Mouse (Mus musculus) lung, embryonic 16.5 days (tissue): ENCODE measurements around the gene Alk. TPM values are rescaled to one million over a fixed set of nuclear protein-coding genes. Genes with fewer than 3 reads are reported as not detected.

Experiments
- ATAC-seq: fragments of 200-750 bp; cut with Nextera tagmentation; 2 replicates; pipeline ENCODE4 v1.8.0; 2017; ENCODE audit warnings: low read depth, mild to moderate bottlenecking, moderate library complexity
- H3K27ac ChIP-seq: fragments of 300-500 bp; sonication (generic); 2 replicates; pipeline ENCODE4 v1.5.1; 2014; ENCODE audit warnings: mild to moderate bottlenecking, control low read depth, low read length
- H3K27me3 ChIP-seq: fragments of 300-500 bp; sonication (generic); 2 replicates; pipeline ENCODE4 v1.6.1; 2014; ENCODE audit warnings: low read depth, low read length, mixed read lengths; ENCODE audit not compliant: control insufficient read depth, insufficient read depth
- H3K36me3 ChIP-seq: fragments of 300-500 bp; sonication (generic); 2 replicates; pipeline ENCODE4 v1.6.1; 2014; ENCODE audit warnings: low read length; ENCODE audit not compliant: control insufficient read depth, insufficient read depth
- H3K4me1 ChIP-seq: fragments of 300-500 bp; sonication (generic); replicated peaks from 2 replicates; pipeline ENCODE4 v1.6.1; 2014; ENCODE audit warnings: low read length, mixed read lengths; ENCODE audit not compliant: control insufficient read depth, insufficient read depth
- H3K4me2 ChIP-seq: fragments of 300-500 bp; sonication (generic); 2 replicates; pipeline ENCODE4 v1.6.1; 2014; ENCODE audit warnings: low read depth, low read length, control low read depth
- H3K4me3 ChIP-seq: fragments of 300-500 bp; sonication (generic); 2 replicates; pipeline ENCODE4 v1.5.1; 2014; ENCODE audit warnings: mild to moderate bottlenecking, low read length, control low read depth
- H3K9ac ChIP-seq: fragments of 300-500 bp; sonication (generic); 2 replicates; pipeline ENCODE4 v1.6.1; 2014; ENCODE audit warnings: low read length, control low read depth
- H3K9me3 ChIP-seq: fragments of 300-500 bp; sonication (generic); 2 replicates; pipeline ENCODE4 v1.6.1; 2016; ENCODE audit warnings: low read length; ENCODE audit not compliant: control insufficient read depth
- WGBS: fragments of 180-500 bp; shearing (Covaris S2); extraction: QIAGEN DNeasy Blood & Tissue Kit; methylation state at CpG from one replicate; pipeline ENCODE4 v1.1.7; 2014; 5-methylcytosine and 5-hydroxymethylcytosine counted together
- polyA plus RNA-seq: library from polyadenylated mRNA; unstranded; fragments of >200 nt; fragmentation: Nextera tagmentation; extraction: Ambion mirVana; gene quantifications from 2 replicates; pipeline ENCODE4 v1.2.1, GENCODE M21; 2015

Gene Alk
- polyA plus RNA-seq, 1 experiment from 2014 or later = not detected

DNA sequence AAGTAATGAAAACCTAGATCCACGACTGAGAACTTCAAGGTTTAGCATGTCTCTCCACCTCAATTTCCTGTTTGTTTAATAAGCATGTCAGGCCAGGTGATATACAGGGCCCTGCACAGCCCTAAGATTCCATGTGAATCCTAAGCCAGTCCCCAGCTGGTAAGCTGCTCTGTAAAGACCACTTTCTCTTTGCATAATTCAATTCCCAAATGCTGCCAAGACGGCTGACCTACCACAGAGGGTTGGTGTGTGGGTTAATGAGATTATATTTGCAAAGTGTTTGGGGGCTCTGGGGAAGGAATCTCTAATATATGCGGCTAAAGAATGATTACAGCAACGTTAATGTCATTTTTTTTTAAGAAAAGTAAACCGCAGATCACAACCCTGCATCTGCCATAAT is 130.3 kb downstream of the Alk start:
- 62% methylated on average over 5 of the region's 5 CpGs for WGBS
- no peaks in the 10 kb centered on the region for H3K27me3 ChIP-seq
- no peak overlapping the region for H3K9ac ChIP-seq
- H3K4me2 ChIP-seq = no peak overlapping the region
- H3K36me3 ChIP-seq = no peaks in the 10 kb centered on the region
- H3K4me3 ChIP-seq = no peak overlapping the region
- ATAC-seq = no peak
- no peaks in the 10 kb centered on the region for H3K4me1 ChIP-seq
- H3K9me3 ChIP-seq = no peaks in the 10 kb centered on the region
- H3K27ac ChIP-seq = no peak overlapping the region

- no peak for ATAC-seq
- Histone ChIP-seq H3K4me1 (no peaks in the 10 kb centered on the region), H3K4me2 (no peak overlapping the region), H3K27me3 (no peaks in the 10 kb centered on the region), H3K9ac (no peak overlapping the region), H3K4me3 (no peak overlapping the region), H3K9me3 (no peaks in the 10 kb centered on the region), H3K27ac (no peak overlapping the region), H3K36me3 (no peaks in the 10 kb centered on the region)
- 71% methylated on average over 4 of the region's 4 CpGs for WGBS
Observed at GRCm38 (mm10) chr17:72448477-72448876, 155.9 kb downstream of the Alk start.

- no peak for ATAC-seq
- no peak overlapping the region for H3K27ac ChIP-seq
- H3K4me1 ChIP-seq = no peaks in the 10 kb centered on the region
- no peak overlapping the region for H3K9ac ChIP-seq
- H3K4me2 ChIP-seq = no peak overlapping the region
- H3K27me3 ChIP-seq = no peaks in the 10 kb centered on the region
- H3K9me3 ChIP-seq = no peaks in the 10 kb centered on the region
- H3K36me3 ChIP-seq = no peaks in the 10 kb centered on the region
- no peak overlapping the region for H3K4me3 ChIP-seq
- WGBS = 46% methylated on average over 3 of the region's 3 CpGs
Observed at GRCm38 (mm10) chr17:72445204-72446177, 158.9 kb downstream of the Alk start.

GRCm38 (mm10) chr17:72417451-72417850 is 187.0 kb downstream of the Alk start:
- Histone ChIP-seq H3K27me3 (no peaks in the 10 kb centered on the region), H3K4me1 (no peaks in the 10 kb centered on the region), H3K9me3 (no peaks in the 10 kb centered on the region), H3K4me2 (no peak overlapping the region), H3K27ac (no peak overlapping the region), H3K9ac (no peak overlapping the region), H3K36me3 (no peaks in the 10 kb centered on the region), H3K4me3 (no peak overlapping the region)
- 68% methylated on average over 4 of the region's 4 CpGs for WGBS
- no peak for ATAC-seq

DNA sequence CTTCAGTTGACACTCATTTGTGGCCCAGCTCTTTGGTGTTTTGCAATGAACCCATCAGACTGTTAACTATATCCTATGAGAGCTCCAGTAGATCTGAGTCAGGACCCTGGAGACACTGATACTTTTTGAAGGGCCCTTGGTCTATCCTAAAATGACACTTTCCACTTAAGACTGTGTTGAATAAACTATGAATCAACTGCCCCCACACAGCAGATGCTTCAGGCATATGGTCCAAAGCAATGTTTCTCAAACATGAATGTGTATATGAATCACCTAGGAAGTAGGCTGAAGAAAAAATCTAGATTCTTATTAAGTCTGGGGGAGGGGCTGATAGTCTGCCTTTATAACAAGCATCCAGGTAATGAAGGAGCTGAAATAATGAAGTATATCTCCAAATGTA is 189.8 kb downstream of the Alk start:
- no peak for ATAC-seq
- no peaks in the 10 kb centered on the region for H3K27me3 ChIP-seq

GRCm38 (mm10) chr17:72404813-72405212 is 199.6 kb downstream of the Alk start:
- Histone ChIP-seq H3K4me3 (no peak overlapping the region), H3K9me3 (no peaks in the 10 kb centered on the region), H3K36me3 (no peaks in the 10 kb centered on the region), H3K4me1 (no peaks in the 10 kb centered on the region), H3K27ac (no peak overlapping the region), H3K27me3 (no peaks in the 10 kb centered on the region), H3K9ac (no peak overlapping the region), H3K4me2 (no peak overlapping the region)
- ATAC-seq = peak; percentile 74
- 54% methylated on average over 2 of the region's 2 CpGs for WGBS

More for the DNA sequence above, 189.8 kb downstream of the Alk start:
- Histone ChIP-seq H3K27ac (no peak overlapping the region), H3K9me3 (no peaks in the 10 kb centered on the region), H3K4me2 (no peak overlapping the region), H3K36me3 (no peaks in the 10 kb centered on the region), H3K4me1 (no peaks in the 10 kb centered on the region), H3K4me3 (no peak overlapping the region), H3K9ac (no peak overlapping the region)

DNA sequence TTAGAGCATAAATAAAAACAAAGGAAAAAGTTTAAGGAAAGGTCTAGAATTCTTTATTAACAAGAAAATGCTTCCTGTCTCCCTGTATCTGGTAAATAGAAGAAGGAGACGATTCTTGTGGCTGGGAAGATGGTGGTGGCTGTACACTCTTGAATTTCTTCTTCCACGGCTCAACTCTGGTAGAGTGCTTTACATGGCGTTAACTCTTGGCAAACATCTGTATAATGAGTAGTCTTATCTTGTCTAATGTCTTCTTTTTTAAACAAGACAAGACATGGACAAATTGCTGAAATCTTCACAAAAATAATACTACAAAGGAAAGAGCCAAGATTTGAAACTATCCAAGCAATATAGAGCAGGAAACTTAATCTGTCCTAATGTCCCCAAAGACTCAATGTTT is 202.6 kb downstream of the Alk start:
- H3K36me3 ChIP-seq = no peaks in the 10 kb centered on the region
- H3K9ac ChIP-seq = no peak overlapping the region
- no peaks in the 10 kb centered on the region for H3K9me3 ChIP-seq
- H3K27me3 ChIP-seq = no peaks in the 10 kb centered on the region
- 40% methylated on average over 3 of the region's 3 CpGs for WGBS
- H3K4me3 ChIP-seq = no peak overlapping the region
- no peak overlapping the region for H3K4me2 ChIP-seq
- no peak overlapping the region for H3K27ac ChIP-seq
- no peaks in the 10 kb centered on the region for H3K4me1 ChIP-seq
- ATAC-seq = peak; percentile 60

DNA sequence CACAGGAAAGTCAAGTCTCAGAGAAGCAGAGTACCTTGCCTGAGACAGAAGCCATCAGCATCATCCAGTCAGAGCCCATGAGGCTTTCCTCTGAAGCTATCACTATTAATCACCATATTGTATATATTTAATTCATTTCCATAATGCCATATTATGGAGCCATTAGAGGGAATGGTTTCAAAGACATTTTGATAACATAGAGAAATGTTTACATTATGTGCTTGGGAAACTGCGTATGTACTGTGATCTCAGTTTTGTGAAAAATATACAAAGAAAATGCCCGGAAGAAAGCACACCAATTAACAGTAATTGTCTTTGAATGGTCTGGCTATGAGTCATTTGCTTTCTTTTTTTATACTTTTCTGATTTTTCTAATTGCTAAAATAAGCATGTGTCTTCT is 203.1 kb downstream of the Alk start:
- Histone ChIP-seq H3K36me3 (no peaks in the 10 kb centered on the region), H3K9me3 (no peaks in the 10 kb centered on the region), H3K27me3 (no peaks in the 10 kb centered on the region), H3K27ac (no peak overlapping the region), H3K4me2 (no peak overlapping the region), H3K9ac (no peak overlapping the region), H3K4me1 (no peaks in the 10 kb centered on the region), H3K4me3 (no peak overlapping the region)
- peak; percentile 56 for ATAC-seq
- 50% methylated on average over 2 of the region's 2 CpGs for WGBS

GRCm38 (mm10) chr17:72399331-72400059 is 204.9 kb downstream of the Alk start:
- no peaks in the 10 kb centered on the region for H3K36me3 ChIP-seq
- 66% methylated on average over 3 of the region's 3 CpGs for WGBS
- H3K4me2 ChIP-seq = no peak overlapping the region
- H3K9me3 ChIP-seq = no peaks in the 10 kb centered on the region
- ATAC-seq = no peak
- no peaks in the 10 kb centered on the region for H3K27me3 ChIP-seq
- H3K4me1 ChIP-seq = no peaks in the 10 kb centered on the region
- no peak overlapping the region for H3K27ac ChIP-seq
- no peak overlapping the region for H3K9ac ChIP-seq
- H3K4me3 ChIP-seq = no peak overlapping the region
